Mouse (Mus musculus) right cerebral cortex, adult 18-20 months (tissue): Measurements from ENCODE around the gene Tgfbrap1.
A peak's percentile ranks its signal among the peaks of the same experiment; 100 is the strongest.

ENCODE experiments used
- DNase-seq: peaks from one replicate; pipeline ENCODE4 v3.0.0; 2022; ENCODE audit warnings: mixed read lengths

The Tgfbrap1 gene

GRCm38 (mm10) chr1:43010461-43010860, 88.0 kb downstream of the Tgfbrap1 start:
- no peak for DNase-seq

- no peak for DNase-seq
Observed at GRCm38 (mm10) chr1:43006524-43006923, 91.9 kb downstream of the Tgfbrap1 start.

- DNase-seq: peak; percentile 39
Observed at GRCm38 (mm10) chr1:43006051-43006514, 92.4 kb downstream of the Tgfbrap1 start.
